Mouse (Mus musculus): ENCODE data around the gene Spata4. TPM values are rescaled to one million over a fixed set of nuclear protein-coding genes. Genes with fewer than 3 reads are reported as not detected.
A peak's percentile ranks its signal among the peaks of the same experiment; 100 is the strongest.

Spata4 gene
- not detected in 2 replicates for total RNA-seq (2014; rRNA removed; ENCODE audit: low replicate concordance)
- polyA plus RNA-seq (2015; fragmentation: Nextera tagmentation; extraction: Ambion mirVana), result not detected in 2 replicates

DNA sequence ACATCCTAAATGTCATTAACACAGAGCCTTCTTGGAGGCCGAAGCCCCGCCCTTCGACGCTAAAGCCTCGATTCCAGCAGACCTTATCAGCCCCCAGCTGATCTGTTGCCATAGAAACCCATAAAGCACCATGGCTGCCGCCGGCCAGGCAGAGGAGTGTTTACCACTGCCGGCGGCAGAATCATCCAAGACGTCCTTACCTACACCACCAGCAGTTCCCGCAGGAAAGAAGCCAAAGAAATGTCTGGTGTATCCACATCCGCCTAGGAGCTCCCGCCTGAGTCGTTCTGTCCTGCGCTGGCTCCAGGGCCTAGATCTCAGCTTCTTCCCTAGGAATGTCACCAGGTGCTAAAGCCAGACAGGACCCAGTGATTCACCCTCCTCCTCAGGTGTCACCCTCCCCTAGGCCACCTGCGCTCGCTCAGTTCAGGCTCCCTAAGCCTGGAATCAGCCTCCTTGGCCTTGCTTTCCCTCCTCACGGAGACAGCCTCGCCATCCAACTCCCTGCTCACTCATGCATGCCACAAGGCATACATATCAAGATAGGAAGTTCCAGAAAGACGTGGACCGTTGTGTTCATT lies at the start of gene Spata4:
Gene Spata4 (plus strand): TSS at position 111 of the 581 bp plus-strand sequence.
- WGBS, result 10% methylated on average over 21 of the region's 21 CpGs
- no peaks in the 10 kb centered on the region for H3K36me3 ChIP-seq (replicated peaks; ENCODE audit: control insufficient read depth, insufficient read depth, low read length)
- peaks cover 13% of the 10 kb centered on the region; the same call in 1 of the 2 replicates for H3K4me1 ChIP-seq (ENCODE audit: control insufficient read depth, insufficient read depth)
- H3K27me3 ChIP-seq (ENCODE audit: control insufficient read depth, insufficient read depth, low read length), result no peaks in the 10 kb centered on the region
- H3K4me3 ChIP-seq (ENCODE audit: low read depth, low read length), result peak within 1 kb of the TSS; percentile 25
- H3K27ac ChIP-seq (ENCODE audit: low read depth), result no peak within 1 kb of the TSS
- 0 out of 2 replicates have a peak within 1 kb of the TSS, but pooled peaks have one; percentile 3 for H3K9ac ChIP-seq (replicated peaks; ENCODE audit: low read depth, low read length)
- H3K4me2 ChIP-seq (ENCODE audit: low read depth, low read length), result peak within 1 kb of the TSS; percentile 54
- H3K9me3 ChIP-seq (replicated peaks; ENCODE audit: control insufficient read depth, low read length), result no peaks in the 10 kb centered on the region
- peak; percentile 77 for DNase-seq (ENCODE audit: low spot score)
- peak; percentile 90 for ATAC-seq (ENCODE audit: insufficient read depth, low read depth)
- TF ChIP-seq CTCF (IDR thresholded peaks at IDR 0.05; ENCODE audit: low read depth) (no peak), EP300 (IDR thresholded peaks at IDR 0.05; ENCODE audit: low read depth) (no peak)

DNA sequence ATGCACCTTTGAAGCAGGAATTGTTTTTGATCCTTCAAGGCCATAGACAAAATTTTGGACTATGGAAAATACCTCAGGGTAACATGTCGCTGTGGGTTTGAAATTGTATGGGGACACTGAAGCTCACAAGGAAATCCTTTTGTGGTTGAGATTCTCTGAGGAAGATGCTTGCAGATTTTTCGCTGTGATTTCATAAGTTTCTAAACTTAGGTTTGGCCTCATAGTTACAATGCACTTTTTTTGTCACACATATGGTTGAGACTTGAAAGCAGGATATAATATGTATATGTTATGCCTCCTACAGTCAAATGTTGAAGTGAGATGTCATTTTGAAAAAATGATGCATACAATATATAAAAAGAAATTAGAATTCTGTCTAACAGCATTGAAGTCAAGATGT lies 45.7 kb upstream of the Spata4 start:
- Histone ChIP-seq H3K9me3 (replicated peaks; ENCODE audit: control insufficient read depth, low read length) (no peaks in the 10 kb centered on the region), H3K4me3 (ENCODE audit: low read depth, low read length) (no peak overlapping the region), H3K4me1 (ENCODE audit: control insufficient read depth, insufficient read depth) (no peaks in the 10 kb centered on the region), H3K4me2 (ENCODE audit: low read depth, low read length) (no peak overlapping the region), H3K27me3 (ENCODE audit: control insufficient read depth, insufficient read depth, low read length) (no peaks in the 10 kb centered on the region), H3K27ac (ENCODE audit: low read depth) (no peak overlapping the region), H3K9ac (replicated peaks; ENCODE audit: low read depth, low read length) (no peak overlapping the region), H3K36me3 (replicated peaks; ENCODE audit: control insufficient read depth, insufficient read depth, low read length) (no peaks in the 10 kb centered on the region)
- ATAC-seq (ENCODE audit: insufficient read depth, low read depth), result no peak
- 78% methylated on average over 2 of the region's 2 CpGs for WGBS
- DNase-seq (ENCODE audit: low spot score), result no peak
- TF ChIP-seq CTCF (IDR thresholded peaks at IDR 0.05; ENCODE audit: low read depth), result no peak
- TF ChIP-seq EP300 (IDR thresholded peaks at IDR 0.05; ENCODE audit: low read depth), result no peak

GRCm38 (mm10) chr8:54562137-54562536 lies 38.4 kb upstream of the Spata4 start:
- Histone ChIP-seq H3K4me2 (ENCODE audit: low read depth, low read length) (no peak overlapping the region), H3K4me1 (ENCODE audit: control insufficient read depth, insufficient read depth) (0 out of 2 replicates have a peak, but pooled peaks cover 10% of the 10 kb centered on the region), H3K9ac (replicated peaks; ENCODE audit: low read depth, low read length) (no peak overlapping the region), H3K9me3 (replicated peaks; ENCODE audit: control insufficient read depth, low read length) (no peaks in the 10 kb centered on the region), H3K4me3 (ENCODE audit: low read depth, low read length) (no peak overlapping the region), H3K27me3 (ENCODE audit: control insufficient read depth, insufficient read depth, low read length) (no peaks in the 10 kb centered on the region), H3K36me3 (replicated peaks; ENCODE audit: control insufficient read depth, insufficient read depth, low read length) (no peaks in the 10 kb centered on the region), H3K27ac (ENCODE audit: low read depth) (no peak overlapping the region)
- WGBS, result 19% methylated on average over 4 of the region's 4 CpGs
- TF ChIP-seq CTCF (IDR thresholded peaks at IDR 0.05; ENCODE audit: low read depth) (no peak), EP300 (IDR thresholded peaks at IDR 0.05; ENCODE audit: low read depth) (no peak)
- DNase-seq (ENCODE audit: low spot score) (peak; percentile 21), ATAC-seq (ENCODE audit: insufficient read depth, low read depth) (no peak)

DNA sequence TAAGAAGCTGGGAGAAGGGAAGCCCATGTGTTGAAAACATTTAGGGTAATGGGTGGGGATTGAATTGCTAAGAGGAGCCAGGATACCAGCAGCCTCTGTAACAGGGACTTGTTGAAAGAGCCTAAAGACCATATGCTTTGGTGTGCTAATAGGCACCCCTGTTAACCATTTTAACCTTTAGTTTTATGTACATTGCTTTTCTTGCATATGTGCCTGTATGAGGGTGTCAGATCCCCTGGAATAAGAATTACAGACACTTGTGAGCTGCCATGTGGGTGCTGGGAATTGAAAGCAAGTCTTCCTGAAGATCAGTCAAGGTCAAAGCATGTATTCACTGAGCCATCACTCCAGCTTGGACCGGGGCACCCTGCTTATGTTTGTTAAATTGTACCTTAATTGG lies 35.4 kb upstream of the Spata4 start:
- no peak overlapping the region for H3K9ac ChIP-seq (replicated peaks; ENCODE audit: low read depth, low read length)
- ATAC-seq (ENCODE audit: insufficient read depth, low read depth) (no peak), DNase-seq (ENCODE audit: low spot score) (no peak)
- H3K4me1 ChIP-seq (ENCODE audit: control insufficient read depth, insufficient read depth), result peaks cover 11% of the 10 kb centered on the region; the same call in 1 of the 2 replicates
- WGBS, result 92% methylated on average over 1 of the region's 1 CpGs
- no peaks in the 10 kb centered on the region for H3K9me3 ChIP-seq (replicated peaks; ENCODE audit: control insufficient read depth, low read length)
- no peak overlapping the region for H3K4me3 ChIP-seq (ENCODE audit: low read depth, low read length)
- H3K36me3 ChIP-seq (replicated peaks; ENCODE audit: control insufficient read depth, insufficient read depth, low read length), result no peaks in the 10 kb centered on the region
- H3K27me3 ChIP-seq (ENCODE audit: control insufficient read depth, insufficient read depth, low read length), result no peaks in the 10 kb centered on the region
- no peak overlapping the region for H3K27ac ChIP-seq (ENCODE audit: low read depth)
- no peak for TF ChIP-seq EP300 (IDR thresholded peaks at IDR 0.05; ENCODE audit: low read depth)
- TF ChIP-seq CTCF (IDR thresholded peaks at IDR 0.05; ENCODE audit: low read depth), result no peak
- no peak overlapping the region for H3K4me2 ChIP-seq (ENCODE audit: low read depth, low read length)

DNA sequence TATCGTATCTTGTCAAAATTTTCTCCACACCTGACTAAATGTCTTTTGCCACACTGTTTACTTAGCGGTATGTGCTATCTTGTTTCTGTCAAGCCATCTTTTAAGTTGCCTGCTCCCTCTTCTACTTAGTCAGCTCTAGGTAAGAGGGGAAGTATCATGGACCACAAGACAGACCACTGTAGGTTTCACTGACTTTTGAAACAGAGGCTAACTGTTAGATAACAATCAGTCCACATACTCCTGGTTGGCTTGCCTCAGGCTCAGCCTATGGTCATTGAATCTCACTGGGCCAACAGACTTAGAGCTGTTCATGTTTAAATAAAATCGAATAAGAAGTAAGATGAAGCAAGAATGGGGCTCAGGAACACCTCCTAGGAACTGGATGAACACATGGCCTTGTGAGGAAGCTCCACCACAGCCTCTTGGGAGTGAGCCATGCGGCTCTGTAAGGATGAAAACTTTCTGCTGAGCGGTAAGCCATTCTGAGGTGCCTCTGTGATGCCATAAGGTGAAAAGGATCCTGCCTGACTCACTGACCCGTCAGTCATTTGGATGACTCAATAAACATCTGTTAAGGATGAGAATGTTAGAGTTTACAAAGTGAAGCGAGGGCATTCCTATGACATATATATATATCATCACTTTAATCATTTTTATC lies 34.8 kb upstream of the Spata4 start:
- H3K36me3 ChIP-seq (replicated peaks; ENCODE audit: control insufficient read depth, insufficient read depth, low read length), result no peaks in the 10 kb centered on the region
- no peak overlapping the region for H3K27ac ChIP-seq (ENCODE audit: low read depth)
- H3K4me2 ChIP-seq (ENCODE audit: low read depth, low read length), result no peak overlapping the region
- ATAC-seq (ENCODE audit: insufficient read depth, low read depth) (no peak), DNase-seq (ENCODE audit: low spot score) (no peak)
- H3K9me3 ChIP-seq (replicated peaks; ENCODE audit: control insufficient read depth, low read length), result no peaks in the 10 kb centered on the region
- H3K27me3 ChIP-seq (ENCODE audit: control insufficient read depth, insufficient read depth, low read length), result no peaks in the 10 kb centered on the region
- H3K4me1 ChIP-seq (ENCODE audit: control insufficient read depth, insufficient read depth), result peaks cover 17% of the 10 kb centered on the region
- no peak overlapping the region for H3K4me3 ChIP-seq (ENCODE audit: low read depth, low read length)
- H3K9ac ChIP-seq (replicated peaks; ENCODE audit: low read depth, low read length), result no peak overlapping the region
- WGBS, result 86% methylated on average over 7 of the region's 7 CpGs
- TF ChIP-seq CTCF (IDR thresholded peaks at IDR 0.05; ENCODE audit: low read depth) (no peak), EP300 (IDR thresholded peaks at IDR 0.05; ENCODE audit: low read depth) (no peak)

All from heart, postnatal 0 days (tissue).